Mouse (Mus musculus): ENCODE data around the gene 1600012H06Rik. TPM values are rescaled to one million over a fixed set of nuclear protein-coding genes. Genes with fewer than 3 reads are reported as not detected.
A peak's percentile ranks its signal among the peaks of the same experiment; 100 is the strongest.
"Not testable (repeated sequence)": the region's sequence is repeated elsewhere in the genome, so short reads cannot be mapped to it uniquely, and the experiment has no call there.

1600012H06Rik gene
- 29.7 and 30.5 TPM in 2 replicates for total RNA-seq (2021)
- long read RNA-seq, experiment 1, transcript 1600012H06Rik-202 (2 exons, 2,523 nt), result minor isoform, 9 of 73 reads
- long read RNA-seq, experiment 1, transcript 1600012H06Rik-201 (2 exons, 2,506 nt), result major isoform, 31 of 73 reads
- long read RNA-seq, experiment 1, partial matches to known transcripts, result 0 of 73 reads
- long read RNA-seq, experiment 1, other reads (novel, unspliced or antisense), result 31 of 73 reads
- long read RNA-seq, experiment 2, transcript 1600012H06Rik-202 (2 exons, 2,523 nt), result minor isoform, 6 of 38 reads
- long read RNA-seq, experiment 2, transcript 1600012H06Rik-201 (2 exons, 2,506 nt), result major isoform, 11 of 38 reads
- long read RNA-seq, experiment 2, partial matches to known transcripts, result 0 of 38 reads
- long read RNA-seq, experiment 2, other reads (novel, unspliced or antisense), result 18 of 38 reads

DNA sequence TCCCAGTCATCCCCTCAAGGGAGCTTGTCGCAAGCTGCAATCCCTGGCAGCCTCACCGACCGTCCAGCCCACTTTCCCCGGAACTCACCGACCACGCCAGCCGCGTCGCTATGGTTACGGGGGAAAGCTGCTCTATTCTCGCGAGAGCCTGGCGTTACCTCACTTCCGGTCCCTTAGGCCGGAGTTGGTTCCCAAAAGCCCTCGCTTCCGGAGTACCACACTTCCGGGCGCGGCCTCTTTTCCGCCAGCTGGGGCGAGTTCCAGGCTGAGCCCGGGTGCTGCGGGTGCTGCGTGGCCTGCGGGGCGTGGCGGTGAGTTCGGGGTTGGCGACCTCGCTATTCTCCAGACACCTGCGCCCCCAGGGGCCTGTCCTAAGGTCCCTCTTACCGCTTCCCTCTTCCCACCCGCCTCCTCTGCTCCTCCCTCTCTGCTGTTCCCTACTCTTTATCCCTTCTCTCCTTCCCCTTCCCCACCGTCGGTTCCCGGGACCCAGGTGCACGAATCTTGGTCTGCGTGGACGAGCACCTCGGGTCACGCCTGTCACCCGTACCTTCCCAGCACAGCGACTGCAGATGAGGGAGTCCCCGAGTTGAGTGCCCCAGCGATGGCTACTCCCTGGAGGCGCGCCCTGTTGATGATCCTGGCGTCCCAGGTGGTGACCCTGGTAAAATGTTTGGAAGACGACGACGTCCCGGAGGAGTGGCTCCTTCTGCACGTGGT is at the start of gene 1600012H06Rik, which contains the start of gene Wdr27:
Gene 1600012H06Rik, plus strand, starts transcription at position 176 of the 720 bp plus-strand sequence.
Gene Wdr27, minus strand, starts transcription at position 150 of the 720 bp plus-strand sequence.
- peak; percentile 100 for DNase-seq

DNA sequence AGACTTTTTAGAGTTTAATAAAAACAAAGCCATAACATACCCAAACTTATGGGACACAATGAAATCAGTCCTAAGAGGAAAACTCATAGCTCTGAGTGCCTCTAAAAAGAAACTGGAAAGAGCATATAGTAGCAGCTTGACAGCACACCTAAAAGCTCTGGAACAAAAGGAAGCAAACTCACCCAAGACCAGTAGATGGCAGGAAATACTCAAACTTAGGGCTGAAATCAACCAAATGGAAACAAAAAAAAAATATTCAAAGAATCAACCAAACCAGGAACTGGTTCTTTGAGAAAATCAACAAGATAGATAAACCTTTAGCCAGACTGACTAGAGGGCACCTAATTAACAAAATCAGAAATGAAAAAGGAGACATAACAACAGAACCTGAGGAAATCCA is 47.9 kb upstream of the 1600012H06Rik start:
- DNase-seq, result not testable (repeated sequence)

- no peak for DNase-seq
These were observed 44.0 kb upstream of the 1600012H06Rik start for GRCm38 (mm10) chr17:14898972-14899371.

DNA sequence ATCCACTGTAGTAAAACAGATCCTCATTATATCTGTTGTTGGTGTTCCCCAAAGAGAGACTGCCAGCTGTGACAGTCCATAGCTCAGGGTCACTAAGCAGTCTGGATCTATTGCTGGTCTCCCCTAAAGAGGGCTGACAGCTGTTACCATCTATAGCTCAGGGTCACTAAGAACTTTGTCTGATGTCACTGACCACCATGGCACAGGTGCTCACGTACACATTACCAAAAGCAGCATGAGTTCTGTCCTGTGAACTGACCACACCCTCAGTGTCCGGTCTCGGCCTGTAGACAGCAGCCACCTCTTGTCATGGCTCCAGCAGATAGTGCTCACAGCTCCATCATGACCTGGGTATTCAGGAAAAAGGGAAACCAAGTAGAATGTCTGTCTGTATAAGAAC is 39.8 kb upstream of the 1600012H06Rik start:
- DNase-seq, result no peak

DNA sequence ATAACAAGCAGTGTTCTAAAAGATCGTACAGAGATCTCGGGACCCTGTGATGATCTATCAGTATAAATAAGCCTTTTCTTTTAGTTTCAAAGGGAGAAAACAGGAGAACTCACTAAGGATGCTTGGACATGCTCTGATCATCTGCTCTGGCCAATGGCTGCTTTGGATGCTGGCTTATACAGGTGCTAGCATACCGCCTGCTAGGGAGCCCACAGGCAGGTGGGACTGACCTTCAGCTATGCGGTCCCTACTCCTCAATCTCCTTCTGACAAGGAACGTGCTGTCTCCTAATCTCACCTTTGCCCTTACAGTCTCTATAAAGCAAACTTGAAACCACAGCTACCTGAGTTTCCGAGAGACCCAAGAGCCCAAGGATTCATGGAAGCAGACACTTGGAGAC is 38.8 kb upstream of the 1600012H06Rik start:
- no peak for DNase-seq

GRCm38 (mm10) chr17:14904637-14905265 is 38.2 kb upstream of the 1600012H06Rik start:
- DNase-seq, result peak; percentile 71

- DNase-seq, result no peak
These were observed 36.4 kb upstream of the 1600012H06Rik start for GRCm38 (mm10) chr17:14906611-14907010.

DNA sequence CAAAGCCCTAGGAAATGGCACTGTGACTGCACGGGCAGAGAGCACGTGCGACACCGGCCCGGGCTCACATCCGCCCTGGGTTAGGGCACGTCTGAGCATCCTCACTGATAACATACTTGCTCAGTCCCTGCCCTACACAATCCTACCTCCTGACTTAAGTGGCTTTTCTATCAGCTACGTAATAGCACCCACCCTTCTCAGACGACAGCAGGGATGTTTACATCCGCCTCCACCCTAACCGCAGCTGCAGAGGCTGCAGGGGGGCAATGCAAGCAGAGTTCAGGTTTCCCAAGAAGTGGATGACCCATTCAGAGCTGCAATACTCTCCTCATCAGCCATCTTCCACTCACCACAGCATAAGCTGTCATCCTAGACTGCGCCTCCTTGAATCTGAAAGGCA is 35.8 kb upstream of the 1600012H06Rik start:
- DNase-seq, result no peak

GRCm38 (mm10) chr17:14909331-14909730 is 33.7 kb upstream of the 1600012H06Rik start:
- DNase-seq, result no peak

- DNase-seq, result no peak
These were observed 32.2 kb upstream of the 1600012H06Rik start for GRCm38 (mm10) chr17:14910771-14911170.

- no peak for DNase-seq
These were observed 30.6 kb upstream of the 1600012H06Rik start for GRCm38 (mm10) chr17:14912420-14912819.

- DNase-seq, result no peak
These were observed 30.0 kb upstream of the 1600012H06Rik start for GRCm38 (mm10) chr17:14912981-14913380.

- no peak for DNase-seq
These were observed 28.6 kb upstream of the 1600012H06Rik start for GRCm38 (mm10) chr17:14914401-14914800.

- DNase-seq, result peak; percentile 45
These were observed 25.1 kb upstream of the 1600012H06Rik start for GRCm38 (mm10) chr17:14917866-14918265.

GRCm38 (mm10) chr17:14921582-14921981 is 21.4 kb upstream of the 1600012H06Rik start:
- DNase-seq, result no peak

DNA sequence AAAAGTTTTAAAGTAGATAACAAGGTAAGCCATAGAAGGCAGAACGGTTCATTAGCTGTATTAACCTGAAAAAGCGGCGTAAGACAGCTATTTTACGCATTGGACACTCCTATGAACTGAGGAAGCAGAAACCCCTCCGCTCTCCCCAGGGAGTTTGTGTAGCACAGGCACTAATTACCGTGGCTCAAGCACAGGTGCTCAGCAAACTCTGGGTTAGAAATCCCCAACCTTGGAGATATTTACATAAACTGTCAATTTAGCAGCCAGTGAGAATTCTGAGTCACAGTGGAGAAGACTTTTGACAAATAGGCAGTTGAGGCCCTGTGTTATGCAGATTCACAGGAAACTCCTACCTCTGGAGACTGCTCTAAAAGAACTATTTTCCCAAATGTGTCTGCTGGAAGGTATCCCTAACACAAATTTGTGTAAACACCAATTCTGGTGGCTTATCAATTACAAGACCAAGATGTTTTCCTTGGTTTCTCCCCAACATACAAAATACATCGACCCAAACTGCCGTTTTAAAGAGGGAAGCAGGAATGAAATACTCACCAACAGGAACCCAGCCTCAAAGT is 15.3 kb upstream of the 1600012H06Rik start:
- DNase-seq, result no peak

- no peak for DNase-seq
These were observed 14.4 kb upstream of the 1600012H06Rik start for GRCm38 (mm10) chr17:14928631-14929030.

DNA sequence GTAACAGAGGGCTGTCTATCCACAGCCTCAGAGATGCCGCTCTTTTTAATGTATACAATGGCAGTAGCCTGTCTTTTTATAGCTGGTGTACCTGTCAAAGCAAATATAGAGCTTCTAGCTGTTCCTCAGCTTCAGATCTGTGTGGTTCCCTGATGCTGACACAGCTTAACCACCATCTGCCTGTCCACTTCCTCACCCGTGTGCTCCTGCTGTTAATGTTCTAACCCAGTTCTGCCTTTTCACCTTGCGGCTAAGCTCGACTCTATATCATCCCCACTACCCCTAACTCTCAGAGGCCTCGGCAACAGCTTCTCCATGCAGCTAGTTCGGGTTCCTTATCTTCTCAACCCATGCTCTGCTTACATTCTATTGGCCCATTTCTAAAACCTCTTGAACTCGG is 12.3 kb upstream of the 1600012H06Rik start:
- no peak for DNase-seq

- DNase-seq, result no peak
These were observed 11.5 kb upstream of the 1600012H06Rik start for GRCm38 (mm10) chr17:14931469-14931868.

DNA sequence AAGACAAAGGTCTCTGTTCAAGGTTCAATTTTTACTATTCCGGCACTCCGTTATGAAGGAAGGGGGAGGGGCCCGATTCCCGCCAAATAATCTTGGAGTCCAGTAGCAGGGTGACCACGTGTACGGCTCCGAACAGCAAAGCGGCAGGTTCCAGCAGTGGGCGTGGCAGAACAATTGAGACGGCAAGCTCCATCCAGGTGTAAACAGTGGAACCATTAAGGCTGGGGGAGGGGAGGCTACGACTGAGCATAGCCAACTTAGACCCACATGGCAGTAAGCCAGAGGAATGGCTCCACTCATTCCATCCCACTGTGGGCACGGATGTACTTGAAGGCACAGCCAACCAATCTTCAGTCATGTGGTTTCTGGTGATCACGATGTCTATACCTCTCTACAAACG is 7.7 kb upstream of the 1600012H06Rik start:
- DNase-seq, result not testable (repeated sequence)

GRCm38 (mm10) chr17:14935841-14936605 is 7.0 kb upstream of the 1600012H06Rik start:
- peak; percentile 18 for DNase-seq

DNA sequence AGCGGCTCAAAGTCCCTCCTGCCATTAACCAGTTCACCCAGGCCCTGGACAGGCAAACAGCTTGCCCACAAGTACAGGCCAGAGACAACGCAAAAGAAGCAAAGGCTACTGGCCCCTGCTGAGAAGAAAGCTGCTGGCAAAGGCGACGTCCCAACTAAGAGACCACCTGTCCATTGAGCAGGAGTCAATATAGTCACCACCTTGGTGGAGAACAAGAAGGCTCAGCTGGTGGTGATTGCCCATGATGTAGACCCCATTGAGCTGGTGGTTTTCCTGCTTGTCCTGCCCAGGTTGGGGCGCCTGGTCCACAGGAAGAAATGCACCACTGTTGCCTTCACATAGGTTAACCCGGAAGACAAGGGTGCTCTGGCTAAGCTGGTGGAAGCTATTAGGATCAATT is 803 bp upstream of the 1600012H06Rik start:
- DNase-seq, result not testable (repeated sequence)

Measured in adrenal gland, postnatal 14 days (tissue).